Mouse (Mus musculus) right cerebral cortex, postnatal 25 days (tissue): ENCODE results near the gene Emc8.

Experiments
- DNase-seq: peaks from one replicate; pipeline ENCODE4 v3.0.0; 2022

Emc8 gene

GRCm38 (mm10) chr8:120668374-120668905, at the start of gene Emc8:
Emc8 (minus strand) TSS chr8:120668573.
- DNase-seq = no peak

- no peak for DNase-seq
These were observed 47.8 kb upstream of the Emc8 start for GRCm38 (mm10) chr8:120715996-120716680.

- DNase-seq = no peak
These were observed 46.8 kb upstream of the Emc8 start for GRCm38 (mm10) chr8:120715200-120715599.

- no peak for DNase-seq
These were observed 40.8 kb upstream of the Emc8 start for GRCm38 (mm10) chr8:120709176-120709575.

- DNase-seq = no peak
These were observed 37.8 kb upstream of the Emc8 start for GRCm38 (mm10) chr8:120706193-120706592.

- DNase-seq = no peak
These were observed 36.8 kb upstream of the Emc8 start for GRCm38 (mm10) chr8:120705163-120705562.

- DNase-seq = no peak
These were observed 35.8 kb upstream of the Emc8 start for GRCm38 (mm10) chr8:120704203-120704602.

- peak; percentile 38 for DNase-seq
These were observed 33.5 kb upstream of the Emc8 start for GRCm38 (mm10) chr8:120701758-120702465.

- no peak for DNase-seq
These were observed 31.7 kb upstream of the Emc8 start for GRCm38 (mm10) chr8:120700053-120700452.

GRCm38 (mm10) chr8:120699565-120699964, 31.2 kb upstream of the Emc8 start:
- DNase-seq = no peak

- DNase-seq = no peak
These were observed 30.7 kb upstream of the Emc8 start for GRCm38 (mm10) chr8:120699079-120699478.

GRCm38 (mm10) chr8:120698426-120698825, 30.1 kb upstream of the Emc8 start:
- DNase-seq = no peak

GRCm38 (mm10) chr8:120697979-120698272, 29.6 kb upstream of the Emc8 start:
- DNase-seq = no peak

GRCm38 (mm10) chr8:120697154-120697978, 29.0 kb upstream of the Emc8 start:
- no peak for DNase-seq

- DNase-seq = no peak
These were observed 28.2 kb upstream of the Emc8 start for GRCm38 (mm10) chr8:120696401-120697153.

GRCm38 (mm10) chr8:120693861-120694493, 25.6 kb upstream of the Emc8 start:
- no peak for DNase-seq

GRCm38 (mm10) chr8:120692934-120693333, 24.6 kb upstream of the Emc8 start:
- DNase-seq = no peak

- DNase-seq = no peak
These were observed 20.1 kb upstream of the Emc8 start for GRCm38 (mm10) chr8:120688511-120688910.

- no peak for DNase-seq
These were observed 19.4 kb upstream of the Emc8 start for GRCm38 (mm10) chr8:120687786-120688185.

- DNase-seq = no peak
These were observed 18.2 kb upstream of the Emc8 start for GRCm38 (mm10) chr8:120686576-120686975.

- DNase-seq = no peak
These were observed 17.7 kb upstream of the Emc8 start for GRCm38 (mm10) chr8:120686051-120686450.

- no peak for DNase-seq
These were observed 17.2 kb upstream of the Emc8 start for GRCm38 (mm10) chr8:120685591-120685990.
